Mouse (Mus musculus): ENCODE data around the gene Cops4. TPM values are rescaled to one million over a fixed set of nuclear protein-coding genes. Genes with fewer than 3 reads are reported as not detected.

Cops4 gene
- polyA plus RNA-seq, 1 experiment from 2014 or later: 182 TPM

GRCm38 (mm10) chr5:100567258-100568032 lies 49.3 kb downstream of the Cops4 start:
- Histone ChIP-seq H3K9ac (no peak overlapping the region), H3K9me3 (no peaks in the 10 kb centered on the region), H3K27ac (no peak overlapping the region), H3K4me2 (no peak overlapping the region), H3K4me3 (no peak overlapping the region), H3K27me3 (no peaks in the 10 kb centered on the region), H3K36me3 (no peaks in the 10 kb centered on the region), H3K4me1 (0 out of 2 replicates have a peak, but pooled peaks cover 2% of the 10 kb centered on the region)
- WGBS: 57% methylated on average over 13 of the region's 13 CpGs
- ATAC-seq (ENCODE audit: insufficient number of reproducible peaks, low FRiP score, low TSS enrichment, low read depth): no peak

GRCm38 (mm10) chr5:100568177-100568576 lies 50.1 kb downstream of the Cops4 start:
- 68% methylated on average over 8 of the region's 8 CpGs for WGBS
- Histone ChIP-seq H3K4me3 (no peak overlapping the region), H3K36me3 (no peaks in the 10 kb centered on the region), H3K4me2 (no peak overlapping the region), H3K27me3 (no peaks in the 10 kb centered on the region), H3K27ac (no peak overlapping the region), H3K4me1 (0 out of 2 replicates have a peak, but pooled peaks cover 2% of the 10 kb centered on the region), H3K9ac (no peak overlapping the region), H3K9me3 (no peaks in the 10 kb centered on the region)
- no peak for ATAC-seq (ENCODE audit: insufficient number of reproducible peaks, low FRiP score, low TSS enrichment, low read depth)

GRCm38 (mm10) chr5:100568802-100569201 lies 50.7 kb downstream of the Cops4 start:
- Histone ChIP-seq H3K4me3 (no peak overlapping the region), H3K9ac (no peak overlapping the region), H3K4me1 (0 out of 2 replicates have a peak, but pooled peaks cover 2% of the 10 kb centered on the region), H3K9me3 (no peaks in the 10 kb centered on the region), H3K4me2 (no peak overlapping the region), H3K27ac (no peak overlapping the region), H3K27me3 (no peaks in the 10 kb centered on the region), H3K36me3 (no peaks in the 10 kb centered on the region)
- ATAC-seq (ENCODE audit: insufficient number of reproducible peaks, low FRiP score, low TSS enrichment, low read depth): no peak
- 85% methylated on average over 3 of the region's 3 CpGs for WGBS

DNA sequence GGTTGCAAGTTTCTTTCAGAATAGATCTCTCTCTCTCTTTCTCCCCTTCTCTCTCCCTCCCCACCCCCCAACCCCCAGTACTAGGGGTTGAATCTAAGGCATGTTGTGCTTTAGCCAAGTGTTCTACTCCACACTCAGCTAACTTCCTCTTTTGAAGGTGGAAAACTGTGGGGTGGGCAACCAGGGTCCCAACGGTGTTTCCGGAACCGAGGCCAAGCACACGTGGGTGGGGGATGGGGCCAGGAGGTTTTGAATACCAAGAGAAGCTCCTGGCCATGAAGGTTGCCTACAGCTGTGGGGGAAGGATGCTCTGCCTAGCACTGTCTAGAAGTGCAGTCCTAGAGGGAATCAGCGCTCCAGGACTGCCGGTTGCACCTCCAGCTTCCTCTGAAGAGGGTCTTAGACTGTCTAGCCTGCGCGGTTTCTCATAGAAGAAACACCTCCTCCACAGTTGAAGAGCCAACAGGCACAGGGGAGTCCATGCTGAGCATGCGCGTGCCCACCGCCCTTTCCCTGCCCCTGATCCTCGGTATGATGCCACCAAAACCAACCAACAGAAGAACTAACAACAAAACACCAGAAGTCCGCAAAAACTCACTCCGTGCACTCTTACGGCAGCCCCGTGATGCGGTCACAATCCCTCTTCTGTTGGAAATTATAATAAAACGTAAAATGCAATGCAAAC lies 51.3 kb downstream of the Cops4 start:
- 76% methylated on average over 18 of the region's 18 CpGs for WGBS
- Histone ChIP-seq H3K27me3 (no peaks in the 10 kb centered on the region), H3K9ac (no peak overlapping the region), H3K4me2 (no peak overlapping the region), H3K36me3 (no peaks in the 10 kb centered on the region), H3K27ac (no peak overlapping the region), H3K4me3 (no peak overlapping the region), H3K9me3 (no peaks in the 10 kb centered on the region), H3K4me1 (0 out of 2 replicates have a peak, but pooled peaks cover 2% of the 10 kb centered on the region)
- ATAC-seq (ENCODE audit: insufficient number of reproducible peaks, low FRiP score, low TSS enrichment, low read depth): no peak

DNA sequence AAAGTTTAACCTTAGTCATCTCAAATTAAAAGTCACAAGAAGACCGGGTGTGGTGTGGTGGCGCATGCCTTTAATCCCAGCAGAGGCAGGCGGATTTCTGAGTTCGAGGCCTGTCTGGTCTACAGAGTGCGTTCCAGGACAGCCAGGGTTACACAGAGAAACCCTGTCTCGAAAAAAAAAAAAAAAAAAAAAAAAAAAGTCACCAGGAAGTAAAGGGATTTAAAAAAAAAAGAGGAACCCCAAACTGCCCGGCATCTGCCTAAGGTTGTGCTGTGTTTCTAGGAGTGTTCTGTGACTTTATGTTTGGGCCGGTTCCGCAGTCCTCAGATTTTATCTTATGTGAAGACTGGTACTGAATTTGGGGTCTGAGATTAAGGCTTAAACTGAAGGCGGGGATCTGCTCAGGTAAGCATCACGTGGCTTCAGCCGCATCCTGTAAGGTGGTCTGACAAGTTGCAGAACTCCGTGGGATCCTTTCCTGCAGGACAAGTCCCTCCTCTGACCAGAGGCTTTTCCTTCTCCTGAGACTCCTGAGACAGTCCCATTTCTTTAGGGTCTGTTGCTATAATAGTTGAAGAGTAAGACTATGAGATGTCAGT lies 52.0 kb downstream of the Cops4 start:
- no peak overlapping the region for H3K9ac ChIP-seq
- ATAC-seq (ENCODE audit: insufficient number of reproducible peaks, low FRiP score, low TSS enrichment, low read depth): no peak
- no peaks in the 10 kb centered on the region for H3K9me3 ChIP-seq
- H3K27me3 ChIP-seq: no peaks in the 10 kb centered on the region
- H3K4me1 ChIP-seq: 0 out of 2 replicates have a peak, but pooled peaks cover 2% of the 10 kb centered on the region
- no peaks in the 10 kb centered on the region for H3K36me3 ChIP-seq
- 73% methylated on average over 13 of the region's 13 CpGs for WGBS
- no peak overlapping the region for H3K4me2 ChIP-seq
- no peak overlapping the region for H3K4me3 ChIP-seq
- H3K27ac ChIP-seq: no peak overlapping the region

GRCm38 (mm10) chr5:100570716-100571115 lies 52.6 kb downstream of the Cops4 start:
- Histone ChIP-seq H3K27me3 (no peaks in the 10 kb centered on the region), H3K4me3 (no peak overlapping the region), H3K9me3 (no peaks in the 10 kb centered on the region), H3K4me1 (0 out of 2 replicates have a peak, but pooled peaks cover 2% of the 10 kb centered on the region), H3K4me2 (no peak overlapping the region), H3K27ac (no peak overlapping the region), H3K36me3 (no peaks in the 10 kb centered on the region), H3K9ac (no peak overlapping the region)
- no peak for ATAC-seq (ENCODE audit: insufficient number of reproducible peaks, low FRiP score, low TSS enrichment, low read depth)
- 25% methylated on average over 8 of the region's 8 CpGs for WGBS

DNA sequence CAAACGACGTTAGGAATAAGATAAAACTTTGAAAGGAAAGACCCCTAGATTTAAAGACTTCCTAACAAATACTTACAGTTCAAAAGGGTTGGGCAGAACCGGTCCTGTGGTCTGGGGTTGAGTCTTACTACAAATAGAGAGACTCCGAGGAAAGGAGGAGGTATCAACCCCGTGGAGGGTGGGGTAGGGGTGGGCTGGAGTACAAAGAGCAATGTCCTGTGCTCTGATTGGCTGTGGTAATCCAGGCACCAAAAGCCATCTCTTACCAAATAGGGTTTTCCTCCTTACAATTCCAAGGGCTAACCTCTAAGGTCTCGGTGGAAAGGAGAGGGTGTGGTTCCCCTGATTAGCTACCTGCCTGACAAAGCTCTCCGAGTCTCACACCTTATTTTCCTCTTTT lies 54.0 kb downstream of the Cops4 start, which contains the start of gene Plac8:
Plac8 (minus strand) TSS at position 177 of the 400 bp plus-strand sequence.
- no peak within 1 kb of the TSS for H3K27ac ChIP-seq
- no peak within 1 kb of the TSS for H3K4me2 ChIP-seq
- 0 out of 2 replicates have a peak, but pooled peaks cover 2% of the 10 kb centered on the region for H3K4me1 ChIP-seq
- no peak within 1 kb of the TSS for H3K9ac ChIP-seq
- H3K4me3 ChIP-seq: no peak within 1 kb of the TSS
- H3K36me3 ChIP-seq: no peaks in the 10 kb centered on the region
- no peak for ATAC-seq (ENCODE audit: insufficient number of reproducible peaks, low FRiP score, low TSS enrichment, low read depth)
- no peaks in the 10 kb centered on the region for H3K27me3 ChIP-seq
- no peaks in the 10 kb centered on the region for H3K9me3 ChIP-seq
- 26% methylated on average over 7 of the region's 7 CpGs for WGBS

- H3K4me2 ChIP-seq: no peak overlapping the region
- H3K9me3 ChIP-seq: no peaks in the 10 kb centered on the region
- WGBS: 87% methylated on average over 5 of the region's 5 CpGs
- no peaks in the 10 kb centered on the region for H3K27me3 ChIP-seq
- no peaks in the 10 kb centered on the region for H3K36me3 ChIP-seq
- H3K4me3 ChIP-seq: no peak overlapping the region
- no peak for ATAC-seq (ENCODE audit: insufficient number of reproducible peaks, low FRiP score, low TSS enrichment, low read depth)
- no peak overlapping the region for H3K27ac ChIP-seq
- 0 out of 2 replicates have a peak, but pooled peaks cover 2% of the 10 kb centered on the region for H3K4me1 ChIP-seq
- H3K9ac ChIP-seq: no peak overlapping the region
Measured at GRCm38 (mm10) chr5:100573256-100573655, 55.1 kb downstream of the Cops4 start.

- H3K27me3 ChIP-seq: no peaks in the 10 kb centered on the region
- ATAC-seq (ENCODE audit: insufficient number of reproducible peaks, low FRiP score, low TSS enrichment, low read depth): no peak
- no peak overlapping the region for H3K27ac ChIP-seq
- 0 out of 2 replicates have a peak, but pooled peaks cover 2% of the 10 kb centered on the region for H3K4me1 ChIP-seq
- H3K9me3 ChIP-seq: no peaks in the 10 kb centered on the region
- no peak overlapping the region for H3K4me2 ChIP-seq
- WGBS: 54% methylated on average over 1 of the region's 1 CpGs
- no peak overlapping the region for H3K9ac ChIP-seq
- H3K36me3 ChIP-seq: no peaks in the 10 kb centered on the region
- no peak overlapping the region for H3K4me3 ChIP-seq
Measured at GRCm38 (mm10) chr5:100574771-100575170, 56.7 kb downstream of the Cops4 start.

DNA sequence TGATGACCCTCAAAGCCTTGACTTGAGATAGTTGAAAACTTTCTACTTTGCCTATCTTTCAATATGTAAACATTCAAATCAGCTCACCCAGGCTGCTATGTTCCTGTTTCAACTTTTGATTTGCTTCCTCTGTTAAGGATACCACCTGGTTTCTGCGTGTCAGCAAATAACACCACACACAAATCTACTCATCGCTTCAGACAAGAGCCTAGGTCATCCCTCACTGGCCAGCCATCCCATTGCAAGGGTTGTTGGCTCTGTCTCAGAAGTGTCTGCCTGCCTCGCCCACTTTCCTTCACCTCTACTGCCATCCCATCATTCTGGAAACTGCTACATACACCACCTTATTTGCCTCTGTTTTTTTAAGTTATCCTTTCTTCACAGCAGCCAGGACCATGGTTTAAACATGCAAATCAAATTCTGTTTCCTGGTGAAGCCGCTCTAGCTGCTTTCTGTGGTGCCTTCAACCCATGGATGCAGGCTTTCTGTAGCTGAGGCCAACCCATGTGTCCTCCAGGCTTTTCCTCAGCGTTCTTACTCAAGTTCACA lies 60.8 kb downstream of the Cops4 start:
- no peak for ATAC-seq (ENCODE audit: insufficient number of reproducible peaks, low FRiP score, low TSS enrichment, low read depth)
- Histone ChIP-seq H3K4me2 (no peak overlapping the region), H3K9me3 (no peaks in the 10 kb centered on the region), H3K9ac (no peak overlapping the region), H3K27ac (no peak overlapping the region), H3K36me3 (no peaks in the 10 kb centered on the region), H3K27me3 (no peaks in the 10 kb centered on the region), H3K4me1 (no peaks in the 10 kb centered on the region), H3K4me3 (no peak overlapping the region)
- 85% methylated on average over 5 of the region's 5 CpGs for WGBS

- H3K9me3 ChIP-seq: no peaks in the 10 kb centered on the region
- no peaks in the 10 kb centered on the region for H3K36me3 ChIP-seq
- no peak overlapping the region for H3K4me2 ChIP-seq
- H3K4me3 ChIP-seq: no peak overlapping the region
- WGBS: 68% methylated on average over 11 of the region's 11 CpGs
- H3K27me3 ChIP-seq: no peaks in the 10 kb centered on the region
- H3K9ac ChIP-seq: no peak overlapping the region
- no peak overlapping the region for H3K27ac ChIP-seq
- ATAC-seq (ENCODE audit: insufficient number of reproducible peaks, low FRiP score, low TSS enrichment, low read depth): no peak
- H3K4me1 ChIP-seq: no peaks in the 10 kb centered on the region
Measured at GRCm38 (mm10) chr5:100581622-100582434, 63.7 kb downstream of the Cops4 start.
